Mouse (Mus musculus) layer of hippocampus, adult 9-10 months (tissue): ENCODE measurements around the gene Abhd16a.

Experiments
- DNase-seq: peaks from one replicate; pipeline ENCODE4 v3.0.0; 2022; ENCODE audit warnings: low spot score

Abhd16a gene

GRCm38 (mm10) chr17:35147922-35148639 is 59.0 kb downstream of the Abhd16a start:
- DNase-seq: no peak

GRCm38 (mm10) chr17:35152121-35152520 is 63.1 kb downstream of the Abhd16a start:
- no peak for DNase-seq
